Mouse (Mus musculus): ENCODE measurements at regions not wholly inside any gene's neighbourhood (a gene's known extent, or its start where the extent isn't known, plus 50 kb on each side); places are given as distances from the start of the nearest gene placed in this dataset.

DNA sequence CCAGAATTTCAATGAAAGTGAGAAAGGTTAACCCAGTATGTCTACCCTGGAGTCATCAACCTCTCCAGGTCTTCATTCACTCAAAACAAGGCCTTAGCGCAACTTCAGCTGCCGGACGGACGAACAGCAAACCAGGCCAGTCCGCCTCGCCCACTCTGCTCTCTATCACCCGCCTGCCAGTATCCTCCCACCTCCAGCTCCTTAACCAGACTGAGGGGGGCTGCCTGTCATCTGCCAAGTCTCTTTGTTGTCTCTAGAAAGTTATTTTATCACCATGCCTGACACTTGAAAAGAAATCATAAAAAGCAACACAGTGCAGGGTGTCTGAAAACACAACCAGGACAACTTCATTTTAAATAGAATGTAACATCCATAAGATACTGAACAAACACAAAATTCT lies 195.4 kb upstream of the Smim15 start:
- H3K4me1 ChIP-seq (ENCODE audit: control insufficient read depth, insufficient read depth, low read length): peaks cover 35% of the 10 kb centered on the region

DNA sequence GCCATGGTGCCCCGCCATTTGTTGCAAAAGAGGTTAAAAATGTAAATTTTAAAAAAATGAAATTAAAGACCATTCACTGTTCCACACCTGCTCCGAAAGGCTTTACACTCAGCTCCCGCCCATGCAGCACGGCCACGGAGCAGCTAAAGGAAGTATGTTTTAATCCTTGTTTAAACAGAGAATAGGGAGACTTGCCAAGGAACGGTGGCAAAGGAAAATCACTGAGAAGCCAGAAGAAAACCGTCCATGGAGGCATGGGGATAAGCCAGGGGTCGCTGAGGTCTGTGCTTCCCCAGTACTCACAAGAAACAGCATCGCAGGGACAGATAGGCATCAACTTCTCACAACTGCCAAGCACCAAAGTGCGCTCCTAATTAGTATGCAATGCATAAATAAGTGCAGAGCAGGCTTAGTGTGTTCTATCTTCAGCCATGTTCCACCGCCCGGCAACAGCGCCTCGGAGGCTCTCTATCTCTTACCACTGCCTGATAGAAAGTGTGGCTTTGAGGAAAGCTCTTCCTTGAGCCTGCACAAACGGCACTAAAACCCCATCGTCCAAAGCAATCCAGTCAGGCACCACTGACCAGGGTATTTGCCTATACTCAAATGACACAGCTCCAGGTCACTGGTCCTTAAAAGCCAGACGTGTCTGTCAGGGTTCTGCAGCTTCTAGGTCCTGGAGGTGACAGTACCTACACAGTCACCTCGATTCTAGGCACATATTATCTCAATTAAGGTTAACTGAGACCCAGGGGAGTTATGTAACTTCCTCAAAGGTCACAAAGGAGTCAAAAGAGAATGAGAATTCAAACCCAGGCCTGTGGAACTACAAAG lies 196.8 kb upstream of the Smim15 start:
- H3K27me3 ChIP-seq (ENCODE audit: control insufficient read depth, insufficient read depth, low read length): no peaks in the 10 kb centered on the region
- no peaks in the 10 kb centered on the region for H3K9me3 ChIP-seq (replicated peaks; ENCODE audit: control insufficient read depth, low read length)
- peak overlapping the region; percentile 46 for H3K27ac ChIP-seq (ENCODE audit: low read length)
- H3K4me1 ChIP-seq (ENCODE audit: control insufficient read depth, insufficient read depth, low read length): peaks cover 44% of the 10 kb centered on the region
- peak overlapping the region; percentile 30 for H3K4me3 ChIP-seq (replicated peaks; ENCODE audit: low read length)
- peak; percentile 58 for ATAC-seq (ENCODE audit: insufficient read depth, low FRiP score)
- WGBS: 24% methylated on average over 18 of the region's 18 CpGs
- no peaks in the 10 kb centered on the region for H3K36me3 ChIP-seq (ENCODE audit: control insufficient read depth, insufficient read depth, low read length)
- H3K4me2 ChIP-seq (ENCODE audit: low read depth, low read length): peak overlapping the region; percentile 49
- 0 out of 2 replicates have a peak overlapping the region, but pooled peaks have one; percentile 33 for H3K9ac ChIP-seq (ENCODE audit: low read length)

More for the DNA sequence above, 195.4 kb upstream of the Smim15 start:
- Histone ChIP-seq H3K27ac (ENCODE audit: low read length) (no peak overlapping the region), H3K36me3 (ENCODE audit: control insufficient read depth, insufficient read depth, low read length) (no peaks in the 10 kb centered on the region), H3K27me3 (ENCODE audit: control insufficient read depth, insufficient read depth, low read length) (no peaks in the 10 kb centered on the region), H3K4me2 (ENCODE audit: low read depth, low read length) (no peak overlapping the region), H3K4me3 (replicated peaks; ENCODE audit: low read length) (no peak overlapping the region), H3K9ac (ENCODE audit: low read length) (no peak overlapping the region), H3K9me3 (replicated peaks; ENCODE audit: control insufficient read depth, low read length) (no peaks in the 10 kb centered on the region)
- ATAC-seq (ENCODE audit: insufficient read depth, low FRiP score): no peak
- WGBS: 70% methylated on average over 7 of the region's 7 CpGs

DNA sequence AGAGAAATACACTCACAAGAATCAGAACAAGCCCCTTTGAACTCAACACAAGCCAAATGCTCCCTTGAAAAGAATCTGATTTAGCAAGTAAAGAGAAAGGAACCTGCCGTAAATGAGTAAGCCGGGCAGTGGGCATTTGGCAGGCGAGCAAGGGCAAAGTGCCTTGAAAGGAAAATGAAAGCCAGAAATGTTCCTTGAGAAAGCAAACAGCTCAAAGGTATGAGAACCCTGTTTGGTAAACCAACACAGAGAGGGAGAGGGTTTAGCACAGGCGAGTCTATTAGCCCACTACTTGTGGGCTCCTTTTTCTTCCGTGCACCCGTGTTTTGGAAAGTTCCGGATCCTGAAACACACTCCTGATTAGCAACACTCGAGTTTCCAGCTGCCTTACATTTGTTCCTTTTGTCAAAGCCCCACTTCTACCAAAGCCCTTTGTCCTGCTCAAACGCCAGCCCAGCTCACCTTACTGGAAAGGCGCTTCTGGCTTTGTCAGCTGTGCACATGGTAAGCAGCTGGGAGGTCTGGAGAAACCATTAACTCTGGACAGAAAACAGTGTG lies 197.5 kb upstream of the Smim15 start:
- Histone ChIP-seq H3K4me2 (ENCODE audit: low read depth, low read length) (peak overlapping the region; percentile 49), H3K36me3 (ENCODE audit: control insufficient read depth, insufficient read depth, low read length) (no peaks in the 10 kb centered on the region), H3K4me3 (replicated peaks; ENCODE audit: low read length) (peak overlapping the region; percentile 30), H3K4me1 (ENCODE audit: control insufficient read depth, insufficient read depth, low read length) (peaks cover 44% of the 10 kb centered on the region), H3K9me3 (replicated peaks; ENCODE audit: control insufficient read depth, low read length) (no peaks in the 10 kb centered on the region), H3K27ac (ENCODE audit: low read length) (peak overlapping the region; percentile 46), H3K9ac (ENCODE audit: low read length) (peak overlapping the region; percentile 33), H3K27me3 (ENCODE audit: control insufficient read depth, insufficient read depth, low read length) (no peaks in the 10 kb centered on the region)
- WGBS: 30% methylated on average over 10 of the region's 10 CpGs
- peak; percentile 32; the same call in 1 of the 2 replicates for ATAC-seq (ENCODE audit: insufficient read depth, low FRiP score)

DNA sequence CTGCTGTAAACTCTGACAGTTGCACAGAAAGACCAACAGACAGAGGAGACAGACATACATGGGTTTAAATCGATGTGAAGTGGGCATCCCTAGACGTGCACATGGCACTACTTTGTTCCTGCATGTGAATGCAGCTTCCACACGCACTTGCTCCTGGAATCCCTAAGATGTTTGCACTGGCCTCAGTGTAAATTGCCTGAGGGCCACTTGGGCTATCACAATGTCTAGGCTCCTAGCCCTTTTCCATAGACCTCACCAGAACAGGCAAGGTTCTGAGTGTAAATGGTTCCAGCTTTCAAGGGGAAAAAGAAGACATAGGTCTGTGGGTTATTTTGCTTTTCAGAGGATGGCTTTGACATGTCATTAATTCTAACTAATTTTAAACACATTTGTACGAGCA lies 198.4 kb upstream of the Smim15 start:
- Histone ChIP-seq H3K27ac (ENCODE audit: low read length) (no peak overlapping the region; the same call in 1 of the 2 replicates), H3K4me1 (ENCODE audit: control insufficient read depth, insufficient read depth, low read length) (peaks cover 44% of the 10 kb centered on the region), H3K9ac (ENCODE audit: low read length) (no peak overlapping the region), H3K4me3 (replicated peaks; ENCODE audit: low read length) (no peak overlapping the region), H3K27me3 (ENCODE audit: control insufficient read depth, insufficient read depth, low read length) (no peaks in the 10 kb centered on the region), H3K4me2 (ENCODE audit: low read depth, low read length) (peak overlapping the region; percentile 49), H3K36me3 (ENCODE audit: control insufficient read depth, insufficient read depth, low read length) (no peaks in the 10 kb centered on the region), H3K9me3 (replicated peaks; ENCODE audit: control insufficient read depth, low read length) (no peaks in the 10 kb centered on the region)
- WGBS: 50% methylated on average over 4 of the region's 4 CpGs
- ATAC-seq (ENCODE audit: insufficient read depth, low FRiP score): no peak

DNA sequence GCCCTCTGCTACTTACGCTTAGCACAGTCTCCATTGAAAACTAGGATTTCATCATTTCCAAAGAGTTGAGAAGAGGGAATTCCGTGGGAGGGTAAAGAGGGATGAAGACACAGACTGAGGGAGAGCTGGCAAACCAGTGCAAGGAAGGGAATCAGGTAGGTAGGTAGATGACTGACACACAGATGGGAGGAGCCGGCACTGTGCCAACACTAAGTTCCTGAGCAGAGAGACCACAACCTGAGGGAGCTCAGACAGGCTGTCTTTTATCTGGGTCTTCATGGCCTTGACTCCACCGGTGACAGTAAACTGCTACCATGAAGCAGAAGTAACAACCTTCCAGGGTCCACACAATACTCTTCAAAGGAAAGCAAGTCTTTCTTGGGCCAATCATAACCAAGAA lies 200.2 kb upstream of the Smim15 start:
- ATAC-seq (ENCODE audit: insufficient read depth, low FRiP score): no peak
- peaks cover 44% of the 10 kb centered on the region for H3K4me1 ChIP-seq (ENCODE audit: control insufficient read depth, insufficient read depth, low read length)

DNA sequence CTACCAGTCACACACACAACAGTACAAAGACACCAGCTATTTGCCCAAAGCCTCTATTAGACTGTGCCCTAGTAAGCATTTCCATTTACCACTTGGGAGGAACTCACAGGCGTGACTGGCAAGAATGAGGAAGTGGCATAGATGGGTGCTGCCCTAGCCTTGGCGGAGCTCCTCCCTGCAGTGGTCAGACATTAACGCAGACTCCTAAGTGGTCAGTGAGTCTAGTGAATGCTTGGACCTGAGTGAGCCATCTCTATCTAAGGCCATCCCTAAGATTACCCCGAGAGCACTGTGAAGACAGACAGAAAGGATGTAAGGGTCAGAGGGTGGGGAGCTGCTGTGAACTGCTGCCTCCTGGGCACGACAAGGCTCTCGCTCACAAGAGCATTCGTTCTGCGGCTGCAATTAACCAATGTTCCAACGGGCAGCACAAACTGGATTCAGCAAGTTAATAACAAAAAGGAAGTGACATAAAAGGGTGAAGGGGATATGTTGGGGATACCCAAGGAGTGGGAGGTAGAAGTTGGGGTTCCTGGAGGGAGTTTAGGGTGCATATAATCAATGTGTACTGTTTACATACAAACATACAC lies 206.0 kb upstream of the Smim15 start:
- H3K27me3 ChIP-seq (ENCODE audit: control insufficient read depth, insufficient read depth, low read length): no peaks in the 10 kb centered on the region
- H3K9me3 ChIP-seq (replicated peaks; ENCODE audit: control insufficient read depth, low read length): no peaks in the 10 kb centered on the region
- no peak overlapping the region for H3K9ac ChIP-seq (ENCODE audit: low read length)
- ATAC-seq (ENCODE audit: insufficient read depth, low FRiP score): no peak; the same call in 1 of the 2 replicates
- 73% methylated on average over 9 of the region's 9 CpGs for WGBS
- H3K27ac ChIP-seq (ENCODE audit: low read length): no peak overlapping the region
- H3K4me1 ChIP-seq (ENCODE audit: control insufficient read depth, insufficient read depth, low read length): peaks cover 21% of the 10 kb centered on the region
- no peaks in the 10 kb centered on the region for H3K36me3 ChIP-seq (ENCODE audit: control insufficient read depth, insufficient read depth, low read length)
- no peak overlapping the region for H3K4me3 ChIP-seq (replicated peaks; ENCODE audit: low read length)
- no peak overlapping the region for H3K4me2 ChIP-seq (ENCODE audit: low read depth, low read length)

More for the DNA sequence above, 200.2 kb upstream of the Smim15 start:
- Histone ChIP-seq H3K36me3 (ENCODE audit: control insufficient read depth, insufficient read depth, low read length) (no peaks in the 10 kb centered on the region), H3K4me3 (replicated peaks; ENCODE audit: low read length) (no peak overlapping the region), H3K27ac (ENCODE audit: low read length) (no peak overlapping the region), H3K27me3 (ENCODE audit: control insufficient read depth, insufficient read depth, low read length) (no peaks in the 10 kb centered on the region), H3K9me3 (replicated peaks; ENCODE audit: control insufficient read depth, low read length) (no peaks in the 10 kb centered on the region), H3K4me2 (ENCODE audit: low read depth, low read length) (no peak overlapping the region), H3K9ac (ENCODE audit: low read length) (no peak overlapping the region)
- 67% methylated on average over 4 of the region's 4 CpGs for WGBS

DNA sequence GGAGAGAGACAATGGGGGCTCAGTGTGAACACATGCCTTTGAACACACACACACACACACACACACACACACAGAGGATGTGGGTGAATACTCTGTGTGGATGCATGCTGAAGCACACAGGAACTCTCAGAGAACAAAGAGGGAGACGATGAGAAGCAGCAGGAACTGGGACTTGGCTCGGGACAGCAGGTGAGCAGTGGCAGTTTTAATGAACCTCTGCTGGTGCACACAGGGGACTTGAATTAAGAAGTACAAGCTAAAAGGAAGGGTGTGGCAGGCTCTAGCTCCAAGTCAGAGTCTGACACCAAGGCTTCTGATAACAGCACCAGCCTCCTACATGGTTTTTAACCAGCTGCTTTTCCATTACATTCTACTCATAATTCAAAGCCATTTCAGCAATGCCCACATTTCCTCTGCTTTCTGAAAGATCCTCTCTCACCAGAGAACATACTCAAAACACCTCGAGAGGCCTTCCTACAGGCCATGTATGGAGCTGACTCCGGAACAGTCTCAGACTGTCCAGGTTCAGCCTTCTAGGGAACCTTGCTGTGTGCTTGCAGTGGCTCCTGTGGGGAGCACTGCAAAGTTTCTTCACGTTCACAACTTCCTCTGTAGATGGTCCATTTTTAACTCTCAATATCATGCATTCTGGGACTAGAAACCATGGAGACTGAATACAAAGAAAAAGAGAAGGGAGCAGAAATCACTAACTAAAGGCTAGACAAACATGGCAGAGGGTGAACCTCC lies 206.9 kb upstream of the Smim15 start:
- H3K4me1 ChIP-seq (ENCODE audit: control insufficient read depth, insufficient read depth, low read length): peaks cover 15% of the 10 kb centered on the region
- 50% methylated on average over 5 of the region's 5 CpGs for WGBS
- H3K27me3 ChIP-seq (ENCODE audit: control insufficient read depth, insufficient read depth, low read length): no peaks in the 10 kb centered on the region
- H3K9me3 ChIP-seq (replicated peaks; ENCODE audit: control insufficient read depth, low read length): no peaks in the 10 kb centered on the region
- no peak overlapping the region for H3K27ac ChIP-seq (ENCODE audit: low read length)
- H3K4me3 ChIP-seq (replicated peaks; ENCODE audit: low read length): no peak overlapping the region
- H3K36me3 ChIP-seq (ENCODE audit: control insufficient read depth, insufficient read depth, low read length): no peaks in the 10 kb centered on the region
- no peak overlapping the region for H3K9ac ChIP-seq (ENCODE audit: low read length)
- no peak overlapping the region for H3K4me2 ChIP-seq (ENCODE audit: low read depth, low read length)
- no peak for ATAC-seq (ENCODE audit: insufficient read depth, low FRiP score)

DNA sequence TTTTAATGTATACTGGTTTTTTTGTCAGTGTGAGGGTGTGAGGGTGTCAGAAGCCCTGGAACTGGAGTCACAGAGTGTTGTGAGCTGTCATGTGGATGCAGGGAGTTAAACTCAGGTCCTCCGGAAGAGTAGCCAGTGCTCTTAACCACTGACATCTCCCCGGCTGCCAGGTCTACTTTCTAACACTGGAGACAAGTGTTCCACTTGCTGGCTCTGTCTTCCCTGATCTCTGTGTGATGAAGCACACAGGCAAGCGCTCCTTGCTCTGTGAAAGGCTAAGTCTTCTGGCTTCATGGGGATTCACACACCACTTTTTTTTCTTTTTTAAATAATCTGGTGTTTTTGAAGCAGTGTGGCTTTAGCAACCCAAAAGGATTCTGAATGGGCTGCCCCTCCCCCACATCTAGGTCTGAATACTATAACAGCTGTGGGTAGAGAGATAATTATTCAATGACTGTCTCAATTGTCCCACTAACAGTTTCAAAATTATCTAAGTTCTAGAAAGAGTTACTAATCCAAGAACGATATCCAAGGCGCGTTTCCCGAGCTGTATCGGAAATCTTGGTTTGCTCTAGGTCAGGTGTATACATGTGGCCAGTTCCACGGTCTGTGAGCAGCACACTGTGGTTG lies 208.4 kb upstream of the Smim15 start:
- H3K4me1 ChIP-seq (ENCODE audit: control insufficient read depth, insufficient read depth, low read length): peaks cover 20% of the 10 kb centered on the region
- H3K27ac ChIP-seq (ENCODE audit: low read length): no peak overlapping the region
- no peak overlapping the region for H3K4me3 ChIP-seq (replicated peaks; ENCODE audit: low read length)
- 51% methylated on average over 9 of the region's 9 CpGs for WGBS
- H3K4me2 ChIP-seq (ENCODE audit: low read depth, low read length): no peak overlapping the region
- no peak overlapping the region for H3K9ac ChIP-seq (ENCODE audit: low read length)
- no peaks in the 10 kb centered on the region for H3K27me3 ChIP-seq (ENCODE audit: control insufficient read depth, insufficient read depth, low read length)
- no peak for ATAC-seq (ENCODE audit: insufficient read depth, low FRiP score)
- no peaks in the 10 kb centered on the region for H3K36me3 ChIP-seq (ENCODE audit: control insufficient read depth, insufficient read depth, low read length)
- H3K9me3 ChIP-seq (replicated peaks; ENCODE audit: control insufficient read depth, low read length): no peaks in the 10 kb centered on the region
